Mouse (Mus musculus): ENCODE measurements around the gene Hist1h2ab.

- no peak for TF ChIP-seq CTCF (conservative IDR thresholded peaks at IDR 0.05; ENCODE audit: insufficient read depth, insufficient read length, low read depth, low read length)
- no peak for TF ChIP-seq POLR2A (IDR thresholded peaks at IDR 0.05; ENCODE audit: low read depth, low read length)
These were observed 7.0 kb downstream of the Hist1h2ab start for GRCm38 (mm10) chr13:23757921-23758320.

Measured in kidney, adult 2 months (tissue).